Mouse (Mus musculus) embryonic stem cell, embryonic (primary cell): ENCODE data around the gene Kalrn.

Source experiments
- CTCF ChIA-PET, 4 experiments: fragments of 300-600 bp in 2 of 4; fragments of 350-600 bp in 2 of 4; sonication (Branson Sonifier 250); formaldehyde crosslinking; loops; one replicate each; lab custom pipeline; 2022; ENCODE audit warnings: inconsistent platforms in 2 of 4; lab: Charles Lee
- POLR2A ChIA-PET, 4 experiments: fragments of 300-600 bp in 2 of 4; fragments of 350-600 bp in 2 of 4; sonication (Branson Sonifier 250); formaldehyde crosslinking; loops; one replicate each; lab custom pipeline; 2022; ENCODE audit warnings: antibody characterized with exemption in 4 of 4, inconsistent platforms in 1 of 4; lab: Charles Lee

The Kalrn gene

GRCm38 (mm10) chr16:34573151-34573802 is at the start of gene Kalrn:
TSS of gene Kalrn (minus strand) at chr16:34573532.
- CTCF ChIA-PET = interaction anchor here in 3 of 4 experiments (0.6 to 1.8 kb wide), 11 partner anchors 17 to 1896 kb away, joined by 3 to 8 read pairs (median 4); no protein-coding TSS in a partner anchor

GRCm38 (mm10) chr16:34614021-34614420 is 40.7 kb upstream of the Kalrn start:
- CTCF ChIA-PET = no interaction called here
- POLR2A ChIA-PET = no interaction called here

More at GRCm38 (mm10) chr16:34573151-34573802, at the start of gene Kalrn:
- POLR2A ChIA-PET = interaction anchor here in 3 of 4 experiments (0.5 to 1.6 kb wide), 7 partner anchors 83 to 398 kb away, joined by 3 to 8 read pairs (median 3); no protein-coding TSS in a partner anchor

- ChIA-PET POLR2A (no interaction called here), CTCF (no interaction called here)
Observed at GRCm38 (mm10) chr16:34610137-34610536, 36.8 kb upstream of the Kalrn start.

- POLR2A ChIA-PET = no interaction called here
- CTCF ChIA-PET = interaction anchor here in 1 of 4 experiments (1.1 kb wide), 1 partner anchor 197 kb away, joined by 3 read pairs; no protein-coding TSS in a partner anchor
Observed at GRCm38 (mm10) chr16:34605679-34606078, 32.3 kb upstream of the Kalrn start.

GRCm38 (mm10) chr16:34603854-34604253 is 30.5 kb upstream of the Kalrn start:
- CTCF ChIA-PET = no interaction called here
- POLR2A ChIA-PET = no interaction called here

- ChIA-PET POLR2A (no interaction called here), CTCF (no interaction called here)
Observed at GRCm38 (mm10) chr16:34603076-34603475, 29.7 kb upstream of the Kalrn start.

- ChIA-PET POLR2A (no interaction called here), CTCF (no interaction called here)
Observed at GRCm38 (mm10) chr16:34601954-34602353, 28.6 kb upstream of the Kalrn start.

GRCm38 (mm10) chr16:34595294-34595693 is 22.0 kb upstream of the Kalrn start:
- CTCF ChIA-PET = no interaction called here
- POLR2A ChIA-PET = interaction anchor here in 1 of 4 experiments (0.6 kb wide), 2 partner anchors 45 to 516 kb away, joined by 3 to 4 read pairs; no protein-coding TSS in a partner anchor

- ChIA-PET POLR2A (interaction anchor here in 1 of 4 experiments (0.6 kb wide), 1 partner anchor 44 kb away, joined by 3 read pairs; no protein-coding TSS in a partner anchor), CTCF (no interaction called here)
Observed at GRCm38 (mm10) chr16:34594597-34595262, 21.4 kb upstream of the Kalrn start.

- POLR2A ChIA-PET = no interaction called here
- CTCF ChIA-PET = no interaction called here
Observed at GRCm38 (mm10) chr16:34592696-34593095, 19.4 kb upstream of the Kalrn start.

- ChIA-PET POLR2A (no interaction called here), CTCF (no interaction called here)
Observed at GRCm38 (mm10) chr16:34591934-34592333, 18.6 kb upstream of the Kalrn start.

GRCm38 (mm10) chr16:34579671-34580326 is 6.5 kb upstream of the Kalrn start:
- ChIA-PET CTCF (no interaction called here), POLR2A (no interaction called here)

GRCm38 (mm10) chr16:34573856-34574491 is 642 bp upstream of the Kalrn start:
- POLR2A ChIA-PET = interaction anchor here in 2 of 4 experiments (0.6 to 1.6 kb wide), 4 partner anchors 82 to 399 kb away, joined by 3 to 8 read pairs (median 3); no protein-coding TSS in a partner anchor
- CTCF ChIA-PET = interaction anchor here (0.5 to 1.8 kb wide), 11 partner anchors 18 to 1767 kb away, joined by 3 to 8 read pairs (median 4); no protein-coding TSS in a partner anchor

- POLR2A ChIA-PET = interaction anchor here in 2 of 4 experiments (0.5 to 1.3 kb wide), 4 partner anchors 83 to 395 kb away, joined by 3 to 4 read pairs (median 3); no protein-coding TSS in a partner anchor
- CTCF ChIA-PET = interaction anchor here in 3 of 4 experiments (0.6 to 1.8 kb wide), 7 partner anchors 17 to 1897 kb away, joined by 3 to 8 read pairs (median 5); no protein-coding TSS in a partner anchor
Observed at GRCm38 (mm10) chr16:34572406-34573150, 754 bp downstream of the Kalrn start.

- CTCF ChIA-PET = interaction anchor here (0.5 to 1.8 kb wide), 5 partner anchors 21 to 454 kb away, joined by 3 to 5 read pairs (median 3); no protein-coding TSS in a partner anchor
- POLR2A ChIA-PET = interaction anchor here in 1 of 4 experiments (1.3 kb wide), 1 partner anchor 123 kb away, joined by 3 read pairs; no protein-coding TSS in a partner anchor
Observed at GRCm38 (mm10) chr16:34571931-34572405, 1.4 kb downstream of the Kalrn start.

GRCm38 (mm10) chr16:34569897-34570296 is 3.4 kb downstream of the Kalrn start:
- CTCF ChIA-PET = no interaction called here
- POLR2A ChIA-PET = no interaction called here

- ChIA-PET POLR2A (interaction anchor here in 1 of 4 experiments (0.5 kb wide), 1 partner anchor 8 kb away, joined by 3 read pairs; no protein-coding TSS in a partner anchor), CTCF (interaction anchor here in 1 of 4 experiments (0.6 kb wide), 1 partner anchor 224 kb away, joined by 3 read pairs; no protein-coding TSS in a partner anchor)
Observed at GRCm38 (mm10) chr16:34568831-34569230, 4.5 kb downstream of the Kalrn start.
